Mouse (Mus musculus) brown adipose tissue, adult 24 weeks (tissue): ENCODE data around the gene Sec24a. TPM values are rescaled to one million over a fixed set of nuclear protein-coding genes. Genes with fewer than 3 reads are reported as not detected.
"Not testable (repeated sequence)": the region's sequence is repeated elsewhere in the genome, so short reads cannot be mapped to it uniquely, and the experiment has no call there.

Source experiments
- H3K27ac ChIP-seq: fragments of 200-500 bp; replicated peaks from 2 replicates; pipeline ENCODE4 v1.5.1; 2012; ENCODE audit warnings: low read depth, mild to moderate bottlenecking, low read length
- H3K4me1 ChIP-seq: fragments of 200-500 bp; 2 replicates; pipeline ENCODE4 v1.6.1; 2012; ENCODE audit warnings: low read length, mixed read lengths; ENCODE audit not compliant: control insufficient read depth, insufficient read depth, insufficient read length
- H3K4me3 ChIP-seq: fragments of 200-500 bp; 2 replicates; pipeline ENCODE4 v1.5.1; 2012; ENCODE audit warnings: low read depth, mild to moderate bottlenecking, low read length, moderate library complexity; ENCODE audit not compliant: insufficient read depth
- polyA plus RNA-seq: library from polyadenylated mRNA; stranded (reverse); fragments of >200 nt; gene quantifications from 2 replicates; pipeline ENCODE4 v1.2.4, GENCODE M21; 2012; ENCODE audit not compliant: missing spikeins, insufficient read depth, insufficient read length

Sec24a gene
- 8.8 and 12.5 TPM in 2 replicates for polyA plus RNA-seq

- Histone ChIP-seq H3K27ac (peak within 1 kb of the TSS; percentile 67), H3K4me3 (peak within 1 kb of the TSS; percentile 89), H3K4me1 (peaks cover 12% of the 10 kb centered on the region; the same call in 1 of the 2 replicates)
Observed at GRCm38 (mm10) chr11:51763213-51763907, at the start of gene Sec24a, which contains the start of gene Sar1b. Gene Sec24a (minus strand): TSS chr11:51763634. Gene Sar1b (plus strand): TSS chr11:51763687.

DNA sequence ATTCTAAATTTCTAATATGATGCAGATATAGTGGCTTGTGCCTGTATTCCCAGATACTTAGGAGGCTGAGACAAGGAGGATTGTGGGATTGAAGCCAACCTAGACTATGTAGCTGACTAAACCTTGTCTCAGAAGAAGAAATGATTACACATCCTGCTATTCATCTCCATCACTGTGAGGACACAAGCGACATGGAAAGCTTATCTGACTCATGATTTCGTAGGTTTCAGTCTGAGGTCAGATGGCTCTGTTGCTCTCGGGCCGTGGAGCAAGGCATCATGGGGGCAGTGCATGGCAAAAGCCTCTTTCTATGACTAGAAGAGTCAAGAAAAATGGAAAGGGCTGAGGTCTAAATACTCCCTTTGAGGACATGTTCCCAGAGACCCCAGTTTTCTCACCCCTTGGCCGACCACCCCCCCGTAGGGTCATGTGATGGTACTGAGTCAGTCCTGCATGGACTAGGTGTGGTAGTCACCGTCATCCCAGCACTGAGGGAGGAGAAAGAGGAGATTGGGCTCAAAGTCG is 48.6 kb upstream of the Sec24a start:
- Histone ChIP-seq H3K4me1 (no peaks in the 10 kb centered on the region), H3K27ac (no peak overlapping the region)

GRCm38 (mm10) chr11:51811230-51811629 is 47.8 kb upstream of the Sec24a start:
- H3K4me1 ChIP-seq, result no peaks in the 10 kb centered on the region
- no peak overlapping the region for H3K4me3 ChIP-seq
- no peak overlapping the region for H3K27ac ChIP-seq

More for the DNA sequence above, 48.6 kb upstream of the Sec24a start:
- H3K4me3 ChIP-seq, result no peak overlapping the region

GRCm38 (mm10) chr11:51809632-51810224 is 46.3 kb upstream of the Sec24a start:
- no peak overlapping the region for H3K4me3 ChIP-seq
- H3K27ac ChIP-seq, result no peak overlapping the region
- H3K4me1 ChIP-seq, result no peaks in the 10 kb centered on the region

- Histone ChIP-seq H3K4me1 (no peaks in the 10 kb centered on the region), H3K27ac (no peak overlapping the region), H3K4me3 (no peak overlapping the region)
Observed at GRCm38 (mm10) chr11:51807108-51807879, 43.9 kb upstream of the Sec24a start.

- Histone ChIP-seq H3K27ac (peak overlapping the region; percentile 48), H3K4me3 (peak overlapping the region; percentile 69), H3K4me1 (no peaks in the 10 kb centered on the region)
Observed at GRCm38 (mm10) chr11:51805221-51805981, 42.0 kb upstream of the Sec24a start.

DNA sequence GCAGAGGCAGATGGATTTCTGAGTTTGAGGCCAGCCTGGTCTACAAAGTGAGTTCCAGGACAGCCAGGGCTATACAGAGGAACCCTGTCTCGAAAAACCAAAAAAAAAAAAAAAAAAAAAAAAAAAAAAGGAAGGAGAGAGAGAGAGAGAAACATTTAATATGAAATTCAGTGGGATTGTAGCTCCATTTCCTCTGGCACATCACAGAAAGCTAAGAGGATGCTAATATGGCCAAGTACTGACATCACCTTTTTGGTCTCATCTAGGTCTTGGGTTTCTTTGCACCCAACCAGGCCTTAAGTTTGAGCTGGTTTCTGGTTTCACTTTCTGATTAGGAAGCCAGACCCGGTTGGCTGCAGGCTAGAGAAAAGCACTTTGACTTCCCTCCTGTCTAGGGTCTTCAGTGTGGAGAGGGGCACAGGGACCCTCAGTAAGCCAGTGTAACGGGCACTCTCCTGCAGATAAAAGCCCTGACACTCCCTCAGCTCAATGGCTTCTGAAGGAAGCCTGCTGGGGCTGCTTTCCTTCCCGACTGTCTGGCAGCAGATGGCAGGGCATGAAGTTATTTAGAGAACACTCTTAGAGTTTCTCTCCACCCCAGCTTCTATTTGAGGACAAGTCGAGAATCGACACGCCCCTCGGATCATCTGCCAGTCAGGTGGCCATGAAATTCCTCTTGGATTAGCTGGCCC is 37.3 kb upstream of the Sec24a start:
- Histone ChIP-seq H3K4me3 (no peak overlapping the region), H3K4me1 (no peaks in the 10 kb centered on the region), H3K27ac (no peak overlapping the region)

GRCm38 (mm10) chr11:51796272-51796671 is 32.8 kb upstream of the Sec24a start:
- Histone ChIP-seq H3K4me1 (no peaks in the 10 kb centered on the region), H3K4me3 (no peak overlapping the region), H3K27ac (no peak overlapping the region)

DNA sequence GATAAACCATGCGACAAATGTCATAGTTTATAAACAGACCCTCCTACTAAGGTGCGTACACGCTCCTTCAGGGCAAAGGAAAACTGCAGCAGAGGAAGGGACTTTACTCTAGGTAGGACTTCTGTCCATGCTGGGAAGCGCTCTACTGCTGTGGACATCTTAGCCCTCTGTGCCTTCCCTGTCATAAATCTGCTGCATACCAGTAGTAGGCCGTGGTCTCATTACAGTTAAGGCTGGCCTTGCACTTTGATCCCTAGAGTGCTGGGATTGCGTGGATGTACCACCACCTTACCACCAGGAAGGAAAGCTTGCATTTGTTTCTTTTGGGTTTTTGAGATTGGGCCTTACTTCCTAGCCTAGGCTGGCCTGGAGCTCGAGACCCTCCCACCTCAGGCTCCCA is 27.2 kb upstream of the Sec24a start:
- Histone ChIP-seq H3K4me3 (no peak overlapping the region), H3K27ac (no peak overlapping the region), H3K4me1 (no peaks in the 10 kb centered on the region)

- H3K27ac ChIP-seq, H3K4me1 ChIP-seq, H3K4me3 ChIP-seq: not testable (repeated sequence)
Observed at GRCm38 (mm10) chr11:51789735-51790134, 26.3 kb upstream of the Sec24a start.

GRCm38 (mm10) chr11:51785926-51786325 is 22.5 kb upstream of the Sec24a start:
- H3K4me1 ChIP-seq, result no peaks in the 10 kb centered on the region
- no peak overlapping the region for H3K27ac ChIP-seq
- no peak overlapping the region for H3K4me3 ChIP-seq

GRCm38 (mm10) chr11:51782721-51783120 is 19.3 kb upstream of the Sec24a start:
- H3K4me3 ChIP-seq, result no peak overlapping the region
- H3K4me1 ChIP-seq, result no peaks in the 10 kb centered on the region
- no peak overlapping the region for H3K27ac ChIP-seq

- Histone ChIP-seq H3K27ac (peak overlapping the region; percentile 47), H3K4me1 (no peaks in the 10 kb centered on the region), H3K4me3 (no peak overlapping the region)
Observed at GRCm38 (mm10) chr11:51780773-51781267, 17.4 kb upstream of the Sec24a start.

DNA sequence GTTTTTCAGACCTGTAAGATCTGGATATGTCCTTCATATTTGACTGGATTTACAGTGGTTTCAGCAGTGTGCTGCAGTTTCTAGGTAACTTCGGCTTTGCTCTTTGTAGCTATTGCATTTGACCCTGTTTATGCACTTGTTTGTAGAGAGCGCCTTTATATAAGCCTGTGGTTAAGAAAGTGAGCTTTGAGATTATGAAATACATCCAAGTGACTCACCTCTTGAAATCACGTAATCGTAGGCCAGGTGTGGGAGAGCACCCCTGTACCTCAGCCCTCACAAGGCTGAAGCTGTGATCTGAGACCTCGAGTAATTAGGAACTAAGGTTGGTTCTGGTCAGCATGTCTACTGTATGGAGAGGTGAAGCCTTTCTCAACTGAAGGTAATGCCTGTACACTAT is 14.0 kb upstream of the Sec24a start:
- Histone ChIP-seq H3K27ac (no peak overlapping the region), H3K4me1 (no peaks in the 10 kb centered on the region)

More for the DNA sequence above, 14.0 kb upstream of the Sec24a start:
- no peak overlapping the region for H3K4me3 ChIP-seq
